Mouse (Mus musculus): ENCODE data around the gene Golga3. TPM values are rescaled to one million over a fixed set of nuclear protein-coding genes. Genes with fewer than 3 reads are reported as not detected.

The Golga3 gene
- polyA plus RNA-seq (2015; fragmentation: Nextera tagmentation; extraction: Ambion mirVana): 25.5 and 28.5 TPM in 2 replicates

DNA sequence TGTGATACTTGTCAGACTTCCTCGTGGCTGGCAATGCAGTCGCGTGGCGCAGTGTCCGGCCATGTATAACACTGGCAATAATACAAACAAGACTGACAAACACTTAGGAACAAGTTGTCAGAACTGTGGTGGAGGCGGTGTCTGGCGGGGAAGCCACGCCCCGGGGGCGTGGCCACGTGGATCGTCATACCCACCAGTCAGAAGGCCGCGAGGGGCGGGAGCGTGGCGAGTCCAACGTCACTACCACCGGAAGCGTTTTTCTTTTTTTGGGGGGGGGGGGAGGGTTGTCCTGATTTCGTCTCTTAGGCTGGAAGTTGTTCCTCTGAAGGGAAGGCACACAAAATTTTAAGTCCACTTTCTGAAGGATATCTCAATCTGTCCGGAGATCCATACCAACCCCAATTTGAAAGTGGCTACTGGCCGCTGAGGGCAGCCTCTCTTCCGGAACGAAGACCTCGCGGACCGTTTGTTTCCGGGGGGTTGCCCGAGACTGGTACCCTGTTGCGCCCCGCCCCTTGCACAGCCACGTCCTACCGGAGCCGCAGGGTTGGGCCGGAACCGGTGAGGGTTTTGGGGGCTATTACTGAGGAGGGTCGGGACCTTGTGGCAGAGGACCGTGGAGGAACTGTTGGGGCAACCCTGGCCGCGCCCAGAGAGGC lies at the start of gene Golga3:
Gene Golga3 (plus strand): TSS at position 340 of the 659 bp plus-strand sequence.
- Histone ChIP-seq H3K9ac (peak within 1 kb of the TSS; percentile 87), H3K4me3 (peak within 1 kb of the TSS; percentile 84), H3K9me3 (no peaks in the 10 kb centered on the region), H3K4me2 (peak within 1 kb of the TSS; percentile 67), H3K36me3 (replicated peaks) (peaks cover 5% of the 10 kb centered on the region), H3K4me1 (peaks cover 20% of the 10 kb centered on the region), H3K27ac (peak within 1 kb of the TSS; percentile 76), H3K27me3 (replicated peaks) (no peaks in the 10 kb centered on the region)
- ATAC-seq (replicated peaks): peak; percentile 98
- under 1% methylated on average over 41 of the region's 41 CpGs for WGBS

DNA sequence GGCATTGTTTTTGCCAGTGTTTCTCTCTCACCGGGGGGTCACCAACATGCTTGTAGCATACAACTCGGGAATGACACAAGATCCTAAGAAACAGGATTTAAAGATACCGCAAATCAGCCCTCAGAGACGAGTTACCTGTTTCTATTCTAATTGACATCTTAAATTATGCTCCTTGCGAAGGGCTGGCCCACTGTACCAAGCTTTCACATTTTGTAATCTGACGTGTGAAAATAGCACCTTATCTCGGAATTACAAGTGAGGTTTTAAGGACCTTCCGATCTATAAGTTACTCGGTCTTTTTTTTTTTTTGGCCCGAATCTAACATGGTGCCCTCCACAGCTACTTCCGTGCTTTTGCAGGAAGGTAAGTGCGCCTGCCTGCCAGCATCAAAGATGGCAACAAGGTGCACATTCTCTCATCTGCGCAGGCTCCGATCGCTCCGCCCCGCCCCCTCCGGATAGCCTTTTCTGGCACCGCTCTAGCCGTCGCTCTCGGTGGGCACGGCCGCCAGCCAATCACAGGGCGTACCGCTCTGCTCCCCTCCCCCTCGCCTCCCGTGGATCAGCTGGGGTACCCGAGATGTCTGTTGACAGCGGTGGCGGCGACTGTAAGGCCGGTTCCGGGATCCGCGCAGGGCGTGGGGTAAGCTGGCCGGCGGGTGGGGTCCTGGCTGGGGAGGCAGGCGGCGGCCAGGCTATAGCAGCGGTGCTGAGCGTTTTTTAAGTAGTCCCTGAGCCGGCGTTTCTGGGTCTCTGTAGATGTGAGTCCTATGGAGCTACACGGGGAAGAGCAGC lies 41.0 kb upstream of the Golga3 start, which contains the start of gene Chfr:
Gene Chfr (plus strand): TSS at position 550 of the 794 bp plus-strand sequence.
- H3K27me3 ChIP-seq (replicated peaks): no peaks in the 10 kb centered on the region
- peaks cover 14% of the 10 kb centered on the region for H3K4me1 ChIP-seq
- H3K9me3 ChIP-seq: no peaks in the 10 kb centered on the region
- peak within 1 kb of the TSS; percentile 91 for H3K4me3 ChIP-seq
- H3K27ac ChIP-seq: peak within 1 kb of the TSS; percentile 83
- WGBS: 3% methylated on average over 45 of the region's 46 CpGs
- peak; percentile 99 for ATAC-seq (replicated peaks)
- peak within 1 kb of the TSS; percentile 79 for H3K4me2 ChIP-seq
- H3K36me3 ChIP-seq (replicated peaks): peaks cover 10% of the 10 kb centered on the region
- H3K9ac ChIP-seq: peak within 1 kb of the TSS; percentile 88

- WGBS: 6% methylated on average over 18 of the region's 18 CpGs
- Histone ChIP-seq H3K9me3 (no peaks in the 10 kb centered on the region), H3K27me3 (replicated peaks) (no peaks in the 10 kb centered on the region), H3K4me3 (peak overlapping the region; percentile 91), H3K4me2 (peak overlapping the region; percentile 79), H3K36me3 (replicated peaks) (0 out of 2 replicates have a peak, but pooled peaks cover 7% of the 10 kb centered on the region), H3K4me1 (peaks cover 14% of the 10 kb centered on the region), H3K27ac (peak overlapping the region; percentile 83), H3K9ac (peak overlapping the region; percentile 88)
- ATAC-seq (replicated peaks): peak; percentile 63
Observed at GRCm38 (mm10) chr5:110136087-110136464, 40.4 kb upstream of the Golga3 start.

DNA sequence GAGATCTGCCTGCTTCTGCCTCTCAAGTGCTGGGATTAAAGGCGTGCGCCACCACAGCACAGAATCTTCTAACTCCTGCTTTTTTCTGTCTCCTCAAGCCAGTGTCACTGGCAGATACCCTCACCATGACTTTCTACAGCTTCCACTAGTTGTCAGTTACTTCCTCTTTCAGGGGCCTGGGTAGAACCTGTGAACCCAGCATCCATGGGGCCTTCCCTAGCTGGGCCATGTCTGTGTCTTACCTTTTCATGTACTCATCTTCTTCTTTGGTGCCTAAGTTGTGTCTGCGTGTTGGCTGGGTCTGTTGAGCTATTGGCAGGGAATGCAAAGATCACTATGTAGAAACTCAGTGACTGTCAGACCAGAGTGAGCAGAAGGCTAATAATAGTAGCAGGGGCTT lies 38.7 kb upstream of the Golga3 start:
- no peak for ATAC-seq (replicated peaks)
- H3K36me3 ChIP-seq (replicated peaks): 0 out of 2 replicates have a peak, but pooled peaks cover 8% of the 10 kb centered on the region
- no peak overlapping the region for H3K4me3 ChIP-seq
- over 99% methylated on average over 3 of the region's 3 CpGs for WGBS
- no peaks in the 10 kb centered on the region for H3K27me3 ChIP-seq (replicated peaks)
- no peak overlapping the region for H3K9ac ChIP-seq
- H3K4me1 ChIP-seq: peaks cover 14% of the 10 kb centered on the region
- no peak overlapping the region for H3K27ac ChIP-seq
- H3K9me3 ChIP-seq: no peaks in the 10 kb centered on the region
- H3K4me2 ChIP-seq: no peak overlapping the region

DNA sequence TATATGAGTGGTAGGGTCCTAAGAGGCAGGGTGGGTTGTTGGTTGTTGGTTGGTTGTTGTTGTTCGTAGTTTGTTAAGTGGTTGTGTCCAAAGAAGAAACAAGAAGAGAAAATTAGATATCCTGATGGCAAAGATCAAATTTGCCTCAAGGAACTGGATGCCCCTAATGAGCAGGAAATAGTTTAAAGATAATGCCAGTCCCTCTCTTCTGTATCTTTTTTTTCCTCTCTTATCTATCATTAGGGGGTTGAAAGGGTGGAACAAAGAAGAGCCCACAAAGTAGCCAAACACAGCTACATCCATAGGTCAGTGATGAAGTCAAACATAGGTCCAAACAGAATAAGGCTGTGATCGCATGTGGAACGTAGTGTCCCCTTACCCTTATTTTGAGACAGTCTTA lies 37.2 kb upstream of the Golga3 start:
- ATAC-seq (replicated peaks): no peak
- Histone ChIP-seq H3K4me1 (peaks cover 14% of the 10 kb centered on the region), H3K36me3 (replicated peaks) (peaks cover 19% of the 10 kb centered on the region; the same call in 1 of the 2 replicates), H3K27me3 (replicated peaks) (no peaks in the 10 kb centered on the region), H3K4me2 (no peak overlapping the region), H3K9me3 (no peaks in the 10 kb centered on the region), H3K9ac (no peak overlapping the region), H3K27ac (no peak overlapping the region), H3K4me3 (no peak overlapping the region)
- 94% methylated on average over 3 of the region's 3 CpGs for whole genome bisulfite sequencing

DNA sequence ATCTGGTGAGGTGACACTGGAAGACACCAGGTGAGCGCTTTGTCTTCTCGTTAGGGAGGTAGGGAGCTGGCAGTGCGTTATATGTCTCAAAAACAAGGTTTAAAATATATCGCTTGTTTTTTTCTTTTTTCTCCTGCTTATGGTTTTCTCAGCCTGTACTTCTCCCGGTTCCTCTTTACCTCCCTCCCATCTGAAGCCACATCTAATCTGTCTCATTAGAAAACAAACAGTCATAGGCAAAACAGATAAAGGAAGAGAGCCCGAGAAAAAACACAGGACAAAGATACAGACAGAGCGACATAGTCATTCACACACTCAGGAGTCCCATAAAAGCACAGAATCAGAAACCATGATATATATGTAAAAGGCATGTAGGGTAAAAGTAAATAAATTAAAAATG lies 36.1 kb upstream of the Golga3 start:
- WGBS: 97% methylated on average over 7 of the region's 7 CpGs
- Histone ChIP-seq H3K27ac (no peak overlapping the region), H3K4me3 (no peak overlapping the region), H3K9me3 (no peaks in the 10 kb centered on the region), H3K4me2 (no peak overlapping the region), H3K9ac (no peak overlapping the region), H3K27me3 (replicated peaks) (no peaks in the 10 kb centered on the region), H3K36me3 (replicated peaks) (peaks cover 24% of the 10 kb centered on the region; the same call in 1 of the 2 replicates), H3K4me1 (peaks cover 11% of the 10 kb centered on the region)
- no peak for ATAC-seq (replicated peaks)

DNA sequence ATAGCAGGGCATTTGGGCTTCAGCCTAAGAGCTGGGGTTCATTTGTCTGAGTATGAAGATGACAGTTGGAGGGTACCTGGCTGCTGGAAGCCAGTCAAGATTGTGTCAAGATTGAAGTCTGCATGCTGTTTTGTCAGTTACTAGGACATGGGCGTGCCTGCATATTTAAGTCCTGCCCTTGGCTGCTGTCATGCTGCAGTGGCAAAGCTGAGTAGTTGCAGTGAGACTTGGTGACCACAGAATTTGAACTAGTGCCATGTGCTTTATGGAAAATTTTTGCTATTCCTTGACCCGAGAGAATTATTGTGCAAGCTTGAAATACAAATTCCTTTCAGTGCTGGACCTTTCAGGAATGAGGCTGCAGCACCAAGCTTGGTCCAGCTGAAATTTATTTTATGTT lies 34.2 kb upstream of the Golga3 start:
- Histone ChIP-seq H3K4me1 (peaks cover 3% of the 10 kb centered on the region), H3K9ac (no peak overlapping the region), H3K4me2 (no peak overlapping the region), H3K27ac (no peak overlapping the region), H3K9me3 (no peaks in the 10 kb centered on the region), H3K36me3 (replicated peaks) (peaks cover 34% of the 10 kb centered on the region; the same call in 1 of the 2 replicates), H3K4me3 (no peak overlapping the region), H3K27me3 (replicated peaks) (no peaks in the 10 kb centered on the region)
- no peak for ATAC-seq (replicated peaks)
- 91% methylated on average over 2 of the region's 2 CpGs for WGBS

DNA sequence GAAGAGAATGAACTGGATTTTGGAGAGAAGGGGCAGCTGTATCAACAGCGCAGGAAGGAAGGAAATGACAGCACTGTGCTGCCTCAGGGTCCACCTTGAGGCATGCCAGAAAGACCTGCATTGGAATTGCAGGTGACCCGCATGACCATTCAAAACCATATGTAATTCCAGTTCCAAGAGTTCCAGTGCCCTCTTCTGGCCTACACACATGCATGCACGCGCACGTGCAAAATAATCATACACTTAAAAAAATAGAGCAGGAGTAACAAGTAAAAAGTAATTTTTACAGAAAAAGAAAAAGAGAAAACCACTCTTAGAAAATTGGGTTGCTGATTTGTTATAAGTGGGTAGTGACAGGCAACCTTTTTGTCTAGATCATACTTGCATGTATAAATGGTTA lies 33.5 kb upstream of the Golga3 start:
- Histone ChIP-seq H3K36me3 (replicated peaks) (peaks cover 39% of the 10 kb centered on the region), H3K4me3 (no peak overlapping the region), H3K27me3 (replicated peaks) (no peaks in the 10 kb centered on the region), H3K27ac (no peak overlapping the region), H3K4me2 (no peak overlapping the region), H3K4me1 (peaks cover 3% of the 10 kb centered on the region; the same call in 1 of the 2 replicates), H3K9ac (no peak overlapping the region), H3K9me3 (no peaks in the 10 kb centered on the region)
- no peak for ATAC-seq (replicated peaks)
- WGBS: 91% methylated on average over 5 of the region's 5 CpGs

GRCm38 (mm10) chr5:110169374-110169773 lies 7.1 kb upstream of the Golga3 start:
- no peak overlapping the region for H3K4me2 ChIP-seq
- H3K27me3 ChIP-seq (replicated peaks): no peaks in the 10 kb centered on the region
- 94% methylated on average over 4 of the region's 4 CpGs for WGBS
- no peak overlapping the region for H3K4me3 ChIP-seq
- H3K9ac ChIP-seq: no peak overlapping the region
- no peak overlapping the region for H3K27ac ChIP-seq
- H3K9me3 ChIP-seq: no peaks in the 10 kb centered on the region
- no peaks in the 10 kb centered on the region for H3K4me1 ChIP-seq
- peaks cover 61% of the 10 kb centered on the region for H3K36me3 ChIP-seq (replicated peaks)
- no peak for ATAC-seq (replicated peaks)

DNA sequence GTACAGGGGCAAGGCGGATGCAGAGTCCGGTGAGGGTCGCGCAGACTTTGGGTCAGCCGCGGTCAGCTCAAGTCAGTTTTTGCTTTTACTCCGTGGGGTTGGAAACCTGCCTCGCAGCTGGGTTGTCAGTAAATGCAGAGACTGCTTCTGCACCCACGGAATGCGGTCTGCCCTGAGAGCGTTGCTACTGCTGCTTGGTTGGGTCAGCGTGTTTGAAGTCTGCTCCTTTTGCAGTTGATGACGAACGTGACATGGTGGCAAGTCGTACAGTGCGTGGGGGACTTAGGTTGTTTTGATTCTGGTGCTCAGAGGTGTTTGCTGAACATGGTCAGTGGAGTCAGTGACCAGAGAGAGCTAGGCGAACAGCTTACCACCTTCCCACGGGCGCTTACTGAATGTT lies 520 bp downstream of the Golga3 start:
- no peaks in the 10 kb centered on the region for H3K27me3 ChIP-seq (replicated peaks)
- peak overlapping the region; percentile 67 for H3K4me2 ChIP-seq
- H3K4me3 ChIP-seq: peak overlapping the region; percentile 84
- no peaks in the 10 kb centered on the region for H3K9me3 ChIP-seq
- H3K4me1 ChIP-seq: peaks cover 20% of the 10 kb centered on the region
- H3K9ac ChIP-seq: peak overlapping the region; percentile 87
- H3K27ac ChIP-seq: peak overlapping the region; percentile 76
- peaks cover 7% of the 10 kb centered on the region for H3K36me3 ChIP-seq (replicated peaks)
- peak; percentile 53; the same call in 1 of the 2 replicates for ATAC-seq (replicated peaks)
- WGBS: 3% methylated on average over 19 of the region's 19 CpGs

- H3K36me3 ChIP-seq (replicated peaks): peaks cover 7% of the 10 kb centered on the region; the same call in 1 of the 2 replicates
- WGBS: 93% methylated on average over 2 of the region's 2 CpGs
- H3K4me2 ChIP-seq: no peak overlapping the region
- no peak for ATAC-seq (replicated peaks)
- H3K9me3 ChIP-seq: no peaks in the 10 kb centered on the region
- H3K4me3 ChIP-seq: no peak overlapping the region
- peaks cover 20% of the 10 kb centered on the region for H3K4me1 ChIP-seq
- no peak overlapping the region for H3K27ac ChIP-seq
- no peak overlapping the region for H3K9ac ChIP-seq
- no peaks in the 10 kb centered on the region for H3K27me3 ChIP-seq (replicated peaks)
Observed at GRCm38 (mm10) chr5:110178628-110179027, 2.1 kb downstream of the Golga3 start.

GRCm38 (mm10) chr5:110181716-110182115 lies 5.2 kb downstream of the Golga3 start:
- peaks cover 34% of the 10 kb centered on the region for H3K36me3 ChIP-seq (replicated peaks)
- H3K9me3 ChIP-seq: no peaks in the 10 kb centered on the region
- WGBS: 93% methylated on average over 5 of the region's 5 CpGs
- H3K4me3 ChIP-seq: no peak overlapping the region
- no peaks in the 10 kb centered on the region for H3K27me3 ChIP-seq (replicated peaks)
- no peak overlapping the region for H3K27ac ChIP-seq
- no peak overlapping the region for H3K9ac ChIP-seq
- ATAC-seq (replicated peaks): no peak
- peaks cover 16% of the 10 kb centered on the region for H3K4me1 ChIP-seq
- H3K4me2 ChIP-seq: no peak overlapping the region
